Mouse (Mus musculus) bone marrow macrophage, adult 2 months (primary cell): ENCODE results near the gene Slc6a11.

Experiments
- CTCF ChIP-seq: IDR thresholded peaks from 2 replicates; pipeline ENCODE4 v1.5.1; 2012; ENCODE audit warnings: low read depth, mild to moderate bottlenecking, low read length, moderate library complexity
- POLR2A ChIP-seq: IDR thresholded peaks from 2 replicates; pipeline ENCODE4 v1.6.1; 2012; ENCODE audit warnings: mild to moderate bottlenecking, low read depth, low read length, borderline replicate concordance

DNA sequence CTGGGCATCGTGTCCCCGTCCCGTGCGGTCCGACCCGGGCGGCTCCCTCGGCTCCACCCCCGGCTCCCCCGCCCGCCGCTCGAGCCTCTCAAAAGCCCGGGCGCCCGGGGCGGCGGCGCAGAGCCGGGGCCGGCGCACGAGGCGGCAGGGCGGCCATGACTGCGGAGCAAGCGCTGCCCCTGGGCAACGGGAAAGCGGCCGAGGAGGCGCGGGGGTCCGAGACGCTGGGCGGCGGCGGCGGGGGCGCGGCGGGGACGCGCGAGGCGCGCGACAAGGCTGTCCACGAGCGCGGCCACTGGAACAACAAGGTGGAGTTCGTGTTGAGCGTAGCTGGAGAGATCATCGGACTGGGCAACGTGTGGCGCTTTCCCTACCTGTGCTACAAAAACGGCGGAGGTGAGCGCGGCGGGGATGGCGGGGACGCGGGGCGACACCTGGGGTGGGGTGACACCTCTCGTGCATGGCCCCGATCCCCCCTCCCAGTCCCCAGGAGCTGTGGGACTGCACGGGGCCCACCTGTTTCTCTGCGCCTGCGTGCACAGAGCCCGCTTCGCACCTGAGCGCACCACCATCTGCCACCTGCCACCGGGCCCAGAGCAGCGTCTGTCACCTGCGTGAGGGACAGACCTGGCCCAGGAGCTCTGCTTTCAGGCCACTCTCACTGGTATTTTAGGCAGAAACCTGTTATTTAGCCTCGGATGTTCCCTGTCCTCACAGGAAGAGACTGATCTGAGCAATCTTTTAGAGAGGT is at the start of gene Slc6a11:
- TF ChIP-seq POLR2A (no peak), CTCF (no peak)
